Mouse (Mus musculus) liver, embryonic 14.5 days (tissue): ENCODE measurements around the gene Shank2. TPM values are rescaled to one million over a fixed set of nuclear protein-coding genes. Genes with fewer than 3 reads are reported as not detected.

Experiments used
- ATAC-seq: fragments of 200-750 bp; cut with Nextera tagmentation; 2 replicates; pipeline ENCODE4 v1.8.0; 2017; ENCODE audit warnings: moderate number of reproducible peaks, mild to moderate bottlenecking, moderate library complexity; ENCODE audit not compliant: insufficient read depth
- DNase-seq, 3 experiments: peaks; one replicate each; pipeline ENCODE4 v3.0.0-alpha.2; 2012 to 2013; ENCODE audit warnings: low read depth in 3 of 3, low spot score in 3 of 3
- H3K27ac ChIP-seq: fragments of 300-500 bp; sonication (generic); 2 replicates; pipeline ENCODE4 v1.5.1; 2014; ENCODE audit warnings: moderate library complexity, mild to moderate bottlenecking, control low read depth, inconsistent platforms
- H3K27me3 ChIP-seq: fragments of 300-500 bp; sonication (generic); 2 replicates; pipeline ENCODE4 v1.6.1; 2014; ENCODE audit warnings: mild to moderate bottlenecking, low read length, moderate library complexity; ENCODE audit not compliant: control insufficient read depth, insufficient read depth
- H3K36me3 ChIP-seq: fragments of 300-500 bp; sonication (generic); replicated peaks from 2 replicates; pipeline ENCODE4 v1.6.1; 2014; ENCODE audit warnings: low read depth; ENCODE audit not compliant: control insufficient read depth, insufficient read depth
- H3K4me1 ChIP-seq, 2 experiments: fragments of 200-500 bp in 1 of 2; fragments of 300-500 bp in 1 of 2; sonication (generic) in 1 of 2; replicated peaks; 2 replicates each; pipeline ENCODE4 v1.6.1; 2012 to 2014; ENCODE audit warnings: antibody characterized with exemption in 1 of 2, inconsistent platforms in 1 of 2, low read length in 1 of 2; ENCODE audit not compliant: control insufficient read depth in 2 of 2, insufficient read depth in 2 of 2
- H3K4me2 ChIP-seq: fragments of 300-500 bp; sonication (generic); 2 replicates; pipeline ENCODE4 v1.6.1; 2014; ENCODE audit warnings: low read depth, mild to moderate bottlenecking, control low read depth, moderate library complexity
- H3K4me3 ChIP-seq, 2 experiments: fragments of 200-500 bp in 1 of 2; fragments of 300-500 bp in 1 of 2; sonication (generic) in 1 of 2; 2 replicates each; pipeline ENCODE4 v1.5.1; 2012 to 2014; ENCODE audit warnings: low read depth in 2 of 2, low read length in 2 of 2, mild to moderate bottlenecking in 2 of 2, control low read depth in 1 of 2, inconsistent platforms in 1 of 2, moderate library complexity in 1 of 2; ENCODE audit not compliant: insufficient read depth in 1 of 2
- H3K9ac ChIP-seq: fragments of 300-500 bp; sonication (generic); replicated peaks from 2 replicates; pipeline ENCODE4 v1.6.1; 2014; ENCODE audit warnings: mild to moderate bottlenecking, control low read depth, moderate library complexity
- H3K9me3 ChIP-seq: fragments of 300-500 bp; sonication (generic); 2 replicates; pipeline ENCODE4 v1.6.1; 2016; ENCODE audit warnings: low read length, mixed read lengths; ENCODE audit not compliant: control insufficient read depth
- CTCF ChIP-seq: IDR thresholded peaks from 2 replicates; pipeline ENCODE4 v1.5.1; 2016; ENCODE audit warnings: antibody characterized with exemption, low read depth, control low read depth
- EP300 ChIP-seq: IDR thresholded peaks from 2 replicates; pipeline ENCODE4 v1.6.1; 2016; ENCODE audit warnings: antibody characterized with exemption, low read depth
- WGBS: fragments of 180-500 bp; shearing (Covaris S2); extraction: QIAGEN DNeasy Blood & Tissue Kit; methylation state at CpG from one replicate; pipeline ENCODE4 v1.1.7; 2014; ENCODE audit not compliant: insufficient replicate concordance; 5-methylcytosine and 5-hydroxymethylcytosine counted together
- polyA plus RNA-seq, 2 experiments: library from polyadenylated mRNA; depleted of rRNA in 1 of 2; stranded (reverse) in 1 of 2; unstranded in 1 of 2; fragments of >200 nt; fragmentation: Nextera tagmentation in 1 of 2; extraction: Ambion mirVana in 1 of 2; gene quantifications; 2 replicates each; pipeline versions ENCODE4 v1.2.1 to v1.2.3; 2012 to 2014

Shank2 gene
- polyA plus RNA-seq, 2 experiments: 0.17 to 0.35 TPM

DNA sequence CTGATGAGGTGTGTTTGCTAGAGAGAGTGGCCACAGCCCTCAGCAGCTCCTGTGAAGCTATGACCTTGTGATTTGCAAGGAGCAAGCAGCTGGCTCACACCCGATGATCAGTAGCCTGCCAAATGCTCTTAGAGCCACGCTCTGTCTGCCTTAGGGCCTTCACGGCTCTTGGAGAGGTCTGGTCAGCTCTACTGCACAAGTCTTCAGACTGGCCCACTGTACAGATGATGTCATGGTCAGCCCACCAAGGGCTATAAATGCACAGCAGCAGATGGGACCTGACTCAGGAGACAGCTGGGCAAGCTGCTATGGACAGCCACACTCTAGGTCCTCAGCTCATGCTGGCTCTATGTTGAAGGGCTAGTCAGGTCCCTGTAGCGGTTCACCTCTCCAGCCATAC is 376.5 kb downstream of the Shank2 start:
- Histone ChIP-seq H3K4me2 (no peak overlapping the region), H3K9ac (no peak overlapping the region), H3K4me1 (no peaks in the 10 kb centered on the region), H3K9me3 (no peaks in the 10 kb centered on the region), H3K36me3 (no peaks in the 10 kb centered on the region), H3K4me3 (no peak overlapping the region), H3K27me3 (no peaks in the 10 kb centered on the region), H3K27ac (no peak overlapping the region)
- DNase-seq: no peak
- TF ChIP-seq EP300 (no peak), CTCF (no peak)
- no peak for ATAC-seq
- 39% methylated on average over 4 of the region's 4 CpGs for WGBS

DNA sequence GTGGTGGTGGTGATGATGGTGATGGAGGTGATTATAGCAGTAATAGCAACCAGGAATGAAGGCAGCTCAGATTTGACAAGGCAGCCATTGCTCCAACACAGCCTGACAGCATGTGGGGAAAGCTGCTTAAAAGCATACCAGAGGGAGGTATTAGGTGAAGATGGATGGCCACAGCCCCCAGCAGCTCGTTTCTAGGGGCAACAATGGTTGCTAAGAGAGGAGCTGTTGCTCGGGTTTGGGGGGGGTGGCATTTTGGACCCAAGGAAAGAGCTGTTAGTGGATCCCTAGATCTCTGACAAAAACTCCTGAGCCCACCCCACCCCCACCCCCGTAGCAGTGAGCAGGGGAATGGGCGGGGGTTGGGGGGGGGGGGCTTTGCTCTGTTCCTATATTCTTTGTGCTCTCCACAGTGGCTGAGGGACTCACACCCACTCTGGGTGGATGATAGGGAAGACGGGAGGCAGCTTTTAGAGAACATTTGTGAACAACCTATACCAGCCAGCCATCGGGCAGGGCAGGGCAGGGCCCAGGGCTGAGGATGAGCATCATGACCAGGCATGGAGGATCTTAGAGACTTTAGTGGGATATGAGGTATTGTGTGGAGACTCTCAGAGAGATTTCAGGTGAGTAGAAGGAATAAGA is 377.6 kb downstream of the Shank2 start:
- DNase-seq: no peak
- Histone ChIP-seq H3K4me3 (no peak overlapping the region), H3K4me2 (no peak overlapping the region), H3K9me3 (no peaks in the 10 kb centered on the region), H3K36me3 (no peaks in the 10 kb centered on the region), H3K27ac (no peak overlapping the region), H3K9ac (no peak overlapping the region), H3K4me1 (no peaks in the 10 kb centered on the region), H3K27me3 (no peaks in the 10 kb centered on the region)
- 44% methylated on average over 6 of the region's 6 CpGs for WGBS
- no peak for ATAC-seq
- no peak for TF ChIP-seq CTCF
- no peak for TF ChIP-seq EP300

DNA sequence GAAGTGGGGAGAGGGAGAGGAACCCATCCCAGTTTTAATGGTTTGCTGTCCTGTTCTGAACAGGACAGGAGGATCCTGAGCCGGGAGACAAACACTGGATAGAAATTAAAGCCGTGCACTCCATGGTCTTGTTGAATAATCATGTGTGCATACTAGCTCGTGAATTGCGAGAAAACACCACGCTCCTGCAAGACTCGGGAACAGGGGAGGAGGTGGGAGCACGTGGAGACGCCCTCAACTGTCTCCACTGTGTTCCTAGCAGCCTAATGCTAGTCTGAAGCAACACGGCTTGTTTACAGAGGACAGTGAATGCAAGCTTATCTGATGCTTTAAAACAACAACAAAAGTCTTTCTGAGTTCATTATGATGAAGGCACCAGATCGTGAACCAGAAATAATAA is 379.9 kb downstream of the Shank2 start:
- 55% methylated on average over 10 of the region's 10 CpGs for WGBS
- TF ChIP-seq EP300: no peak
- no peak for TF ChIP-seq CTCF

DNA sequence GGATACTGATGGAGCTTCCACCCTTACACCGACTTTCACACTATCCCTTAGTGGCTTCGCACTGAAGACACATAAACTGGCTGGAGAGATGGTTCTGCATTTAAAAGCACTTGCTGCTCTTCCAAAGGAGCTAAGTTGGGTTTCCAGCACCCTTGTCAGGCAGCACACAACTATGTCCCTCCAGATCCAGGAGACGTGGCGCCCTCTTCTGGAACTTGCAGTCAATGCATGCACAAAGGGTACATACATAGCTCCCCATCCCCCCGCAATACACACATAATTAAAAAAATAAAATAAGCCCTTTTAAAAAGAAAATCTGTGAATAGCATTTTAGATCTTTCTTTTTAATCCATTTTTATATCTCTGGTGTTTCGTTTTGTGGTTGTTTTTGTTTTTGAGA is 385.8 kb downstream of the Shank2 start:
- Histone ChIP-seq H3K4me2 (no peak overlapping the region), H3K27ac (no peak overlapping the region), H3K9ac (no peak overlapping the region), H3K27me3 (no peaks in the 10 kb centered on the region), H3K36me3 (no peaks in the 10 kb centered on the region), H3K4me1 (0 out of 4 replicates have a peak, but pooled peaks cover 0 to 3% of the 10 kb centered on the region in 2 experiments), H3K9me3 (no peaks in the 10 kb centered on the region), H3K4me3 (no peak overlapping the region)
- DNase-seq (no peak), ATAC-seq (no peak)
- peak; percentile 36 for TF ChIP-seq CTCF
- TF ChIP-seq EP300: no peak
- WGBS: 72% methylated on average over 6 of the region's 6 CpGs

More for the DNA sequence above, 379.9 kb downstream of the Shank2 start:
- Histone ChIP-seq H3K9me3 (no peaks in the 10 kb centered on the region), H3K4me3 (no peak overlapping the region), H3K36me3 (no peaks in the 10 kb centered on the region), H3K4me2 (no peak overlapping the region), H3K9ac (no peak overlapping the region), H3K27ac (no peak overlapping the region), H3K4me1 (no peaks in the 10 kb centered on the region), H3K27me3 (no peaks in the 10 kb centered on the region)
- DNase-seq: no peak
- ATAC-seq: no peak

DNA sequence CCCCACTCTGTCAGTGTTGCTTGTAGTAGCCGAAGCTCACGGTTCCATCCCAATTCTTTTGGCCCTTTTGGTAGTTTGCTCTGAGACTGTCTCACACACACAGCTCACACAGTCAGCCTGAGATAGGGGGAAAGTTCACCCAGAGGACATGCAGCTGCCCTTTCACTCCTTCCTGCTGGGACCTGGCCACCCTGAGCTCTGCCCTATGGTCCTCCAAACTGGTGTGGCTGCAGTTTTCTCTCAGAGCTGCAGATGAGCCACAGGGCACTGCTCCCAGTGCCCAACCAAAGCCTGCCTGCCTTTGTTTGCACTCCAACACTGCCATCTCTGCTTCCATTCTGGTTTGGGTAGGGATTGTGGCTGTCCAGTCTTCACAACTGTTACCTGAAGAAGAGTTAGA is 388.0 kb downstream of the Shank2 start:
- WGBS: 68% methylated on average over 2 of the region's 2 CpGs
- Histone ChIP-seq H3K4me3 (no peak overlapping the region), H3K27me3 (no peaks in the 10 kb centered on the region), H3K27ac (no peak overlapping the region), H3K4me1 (0 out of 4 replicates have a peak, but pooled peaks cover 0 to 3% of the 10 kb centered on the region in 2 experiments), H3K9ac (no peak overlapping the region), H3K36me3 (no peaks in the 10 kb centered on the region), H3K4me2 (no peak overlapping the region), H3K9me3 (no peaks in the 10 kb centered on the region)
- ATAC-seq (no peak), DNase-seq (no peak)
- TF ChIP-seq CTCF: no peak
- no peak for TF ChIP-seq EP300
